Mouse (Mus musculus): ENCODE data around the gene BC005537. TPM values are rescaled to one million over a fixed set of nuclear protein-coding genes. Genes with fewer than 3 reads are reported as not detected.
"Not testable (repeated sequence)": the region's sequence is repeated elsewhere in the genome, so short reads cannot be mapped to it uniquely, and the experiment has no call there.

Gene BC005537
- total RNA-seq, 2 experiments from 2014 or later: 120 to 132 TPM

DNA sequence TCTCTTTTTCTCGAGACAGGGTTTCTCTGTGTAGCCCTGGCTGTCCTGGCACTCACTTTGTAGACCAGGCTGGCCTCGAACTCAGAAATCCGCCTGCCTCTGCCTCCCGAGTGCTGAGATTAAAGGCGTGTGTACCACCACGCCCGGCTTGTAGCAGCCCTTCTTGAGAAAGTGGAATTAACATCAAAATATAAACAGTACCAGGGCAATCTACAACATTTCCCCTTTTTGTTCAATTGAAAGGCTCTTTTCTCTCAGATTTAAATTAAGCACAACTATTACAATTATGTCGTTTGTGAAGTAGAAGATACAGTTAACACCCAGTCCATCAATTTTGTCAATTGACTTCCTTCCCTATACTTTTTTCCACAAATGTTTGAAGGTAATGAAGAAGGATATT is 36.3 kb downstream of the BC005537 start:
- DNase-seq (ENCODE audit: low spot score); intact Hi-C loops (cut with DNase I): not testable (repeated sequence)

DNA sequence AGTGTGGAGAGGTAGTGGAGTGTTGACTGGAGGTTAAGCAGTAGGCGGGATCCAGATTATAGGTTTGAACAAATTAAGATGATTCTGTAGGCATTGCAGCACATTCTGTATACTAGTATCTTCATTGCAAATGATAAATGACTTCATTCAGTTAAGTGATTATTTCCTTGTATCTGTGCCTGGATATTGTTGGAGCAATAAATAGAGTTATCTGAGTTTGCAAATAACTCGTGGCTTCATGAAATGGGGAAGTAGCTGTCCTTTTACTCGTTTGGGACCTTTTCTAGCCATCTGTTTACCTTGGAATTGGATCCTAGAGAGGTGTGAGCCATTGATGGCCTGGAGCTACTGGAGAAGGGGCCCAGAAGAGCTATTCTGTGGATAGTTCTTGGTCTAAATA is 38.4 kb downstream of the BC005537 start:
- intact Hi-C loops (cut with DNase I): no loop called here
- no peak for DNase-seq (ENCODE audit: low spot score)

DNA sequence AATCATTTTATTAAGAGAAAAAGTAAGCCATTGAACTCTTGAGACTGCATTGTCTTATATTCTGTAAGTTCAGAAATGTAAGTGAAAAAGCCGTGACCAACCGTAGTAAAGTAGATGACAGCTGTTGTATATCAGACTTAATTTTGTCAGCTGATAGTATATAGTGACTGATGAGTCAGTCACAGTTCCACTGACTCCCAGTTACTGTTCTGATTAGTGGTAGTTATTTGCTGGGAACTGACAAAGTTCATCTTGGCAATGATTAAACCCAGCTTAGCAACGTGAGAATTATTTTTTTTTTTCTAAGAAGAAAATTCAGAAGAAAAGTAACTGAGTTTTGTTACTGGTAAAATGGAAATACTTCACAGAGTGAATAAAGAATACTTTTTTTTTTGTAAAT is 40.2 kb downstream of the BC005537 start:
- intact Hi-C loops (cut with DNase I): no loop called here
- DNase-seq (ENCODE audit: low spot score): no peak

DNA sequence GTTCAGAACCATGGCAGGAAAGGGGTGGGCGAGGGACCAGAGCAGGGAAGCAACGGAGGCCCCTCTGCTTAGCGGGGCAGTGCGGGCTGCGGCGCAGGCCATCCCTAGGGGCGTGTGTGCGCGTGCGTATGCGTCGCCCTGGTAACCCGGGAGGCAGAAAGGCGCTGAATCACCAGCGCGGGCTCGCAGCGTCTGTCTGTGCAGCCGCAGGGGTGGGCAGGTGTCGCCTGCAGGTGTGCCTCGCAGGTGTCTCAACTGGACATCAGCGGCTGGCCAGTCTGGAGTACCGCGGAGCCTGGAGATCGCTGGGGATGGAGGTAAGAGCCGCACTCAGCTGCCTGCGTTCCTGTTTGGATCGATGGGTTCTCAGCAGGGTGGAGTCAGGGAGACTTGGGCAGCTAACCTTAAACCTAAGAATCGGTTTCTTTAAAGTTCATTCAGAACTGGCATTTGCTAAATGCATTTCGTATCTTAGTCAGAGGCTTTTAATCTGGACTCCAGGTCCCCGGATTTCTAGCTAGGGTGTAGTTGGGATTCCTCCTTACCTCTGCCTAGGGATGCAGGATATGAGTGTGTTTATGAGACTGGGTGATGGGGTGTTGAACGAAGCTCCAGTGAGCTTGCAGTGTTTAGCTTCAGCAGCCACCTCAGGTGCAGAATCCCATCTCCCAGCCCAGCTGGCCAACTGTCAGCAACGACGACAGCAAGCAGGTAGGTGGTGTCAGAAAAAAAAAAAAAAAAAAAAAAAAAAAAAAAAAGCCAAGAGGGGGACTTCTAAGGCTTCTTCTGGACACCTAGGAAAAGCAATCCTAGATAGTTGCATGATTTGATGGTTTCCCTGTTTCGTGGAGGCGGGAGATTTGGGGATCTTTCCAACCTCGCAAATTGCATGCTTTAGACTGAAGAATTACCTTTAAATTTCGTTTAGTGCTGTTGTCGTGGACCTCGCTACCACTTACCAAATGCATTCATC is 43.8 kb downstream of the BC005537 start, which contains the start of gene D130043K22Rik:
TSS of gene D130043K22Rik (plus strand) at position 153 of the 973 bp plus-strand sequence.
- intact Hi-C loops (cut with DNase I): no loop called here
- DNase-seq (ENCODE audit: low spot score): no peak

DNA sequence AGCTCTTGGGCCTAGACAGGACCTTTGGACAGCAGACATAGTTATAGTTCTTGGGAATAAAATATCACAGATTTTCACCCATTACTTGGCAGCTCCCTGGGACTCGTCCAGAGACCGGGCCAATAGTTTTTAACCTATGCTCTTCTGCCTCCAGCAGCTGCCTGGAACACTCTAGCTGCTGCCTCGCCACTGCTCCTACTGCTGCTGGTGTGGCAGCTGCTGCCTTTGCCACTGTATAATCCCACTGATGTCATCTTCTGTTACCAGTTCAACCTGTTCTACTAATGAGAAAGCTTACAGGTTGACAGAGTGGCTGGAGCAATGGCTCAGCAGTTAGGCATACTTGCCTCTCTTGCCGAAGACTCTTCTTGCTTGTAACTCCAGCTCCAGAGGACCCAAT is 47.9 kb downstream of the BC005537 start:
- intact Hi-C loops (cut with DNase I): no loop called here
- no peak for DNase-seq (ENCODE audit: low spot score)

DNA sequence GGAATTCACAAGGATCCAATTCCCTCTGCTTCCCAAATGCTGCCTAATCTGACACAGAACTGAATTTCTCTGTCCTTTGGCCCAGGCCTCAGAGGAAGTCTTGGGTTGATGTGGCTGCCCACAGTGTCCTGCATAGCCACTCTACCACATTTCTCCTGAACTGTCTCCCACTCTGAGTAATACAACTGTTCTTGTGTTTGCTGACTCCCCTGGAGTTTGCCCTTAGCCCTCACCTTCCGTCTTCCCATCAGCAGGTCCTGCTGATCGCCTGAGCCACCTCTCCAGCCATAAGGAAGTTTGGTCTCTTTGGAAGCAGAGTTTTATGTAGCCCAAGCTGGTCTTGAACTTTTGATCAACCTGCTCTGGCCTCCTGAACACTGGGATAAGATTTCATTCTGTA is 50.5 kb downstream of the BC005537 start:
- DNase-seq (ENCODE audit: low spot score): no peak
- intact Hi-C loops (cut with DNase I): no loop called here

DNA sequence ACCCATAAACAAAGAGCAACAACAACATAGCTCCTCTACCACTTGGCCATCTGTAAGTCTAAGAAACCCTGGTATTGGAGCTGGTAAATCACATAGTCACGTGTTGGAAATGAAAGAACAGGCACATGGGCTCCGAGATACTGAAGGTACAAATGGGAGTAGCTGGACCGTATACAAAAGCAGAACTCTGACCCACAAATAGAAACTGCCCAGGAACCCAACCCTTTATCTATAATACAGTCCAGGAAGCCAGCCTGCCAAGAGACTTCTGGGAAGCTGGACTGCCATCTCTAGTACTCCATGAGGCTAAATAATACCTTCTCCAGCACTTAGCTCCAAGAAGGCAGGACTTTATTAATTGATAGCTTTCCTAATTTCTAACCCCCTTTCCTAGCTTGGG is 51.1 kb downstream of the BC005537 start:
- intact Hi-C loops (cut with DNase I): no loop called here
- no peak for DNase-seq (ENCODE audit: low spot score)

DNA sequence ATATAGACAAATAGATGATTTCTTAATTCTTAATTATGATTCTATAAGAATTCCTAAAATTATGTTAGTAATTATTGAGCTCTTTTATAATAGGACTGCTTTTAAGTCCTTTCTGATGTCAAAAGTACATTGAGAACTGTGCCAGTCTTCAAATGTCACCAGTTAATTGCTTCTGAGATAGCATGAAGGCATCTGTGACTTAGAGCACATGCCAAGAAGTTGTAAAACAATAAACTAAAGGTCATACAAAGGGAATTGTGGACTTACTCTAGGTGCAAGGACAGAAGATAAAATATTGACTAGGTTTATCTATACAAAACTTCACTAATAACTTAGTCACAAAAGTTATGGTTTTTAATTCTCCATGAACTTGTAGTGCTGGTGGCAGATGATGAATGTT is 57.7 kb downstream of the BC005537 start:
- DNase-seq (ENCODE audit: low spot score): no peak
- intact Hi-C loops (cut with DNase I): loop anchor here (5.0 kb wide), 1 partner anchor 38 kb away; no protein-coding TSS in a partner anchor

DNA sequence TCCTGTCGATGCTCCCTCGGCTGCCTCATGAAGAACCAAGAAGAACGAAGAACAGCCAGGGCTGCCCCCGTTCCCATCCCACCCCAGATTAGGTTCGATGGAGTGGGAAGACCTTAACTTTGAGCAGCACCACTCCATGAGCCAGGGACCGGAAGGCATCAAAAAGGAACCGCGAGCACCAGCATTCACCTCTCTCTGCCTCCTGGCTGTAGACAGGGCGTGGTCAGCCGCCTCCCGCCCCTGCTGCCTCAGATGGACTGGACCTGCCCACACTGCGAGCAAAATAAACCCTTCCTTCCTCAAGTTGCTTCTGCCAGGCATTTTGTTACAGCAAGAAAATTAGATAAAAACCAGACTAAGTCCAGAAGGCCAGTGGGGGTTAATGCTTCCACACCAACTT is 59.6 kb downstream of the BC005537 start:
- DNase-seq (ENCODE audit: low spot score): no peak
- intact Hi-C loops (cut with DNase I): no loop called here

DNA sequence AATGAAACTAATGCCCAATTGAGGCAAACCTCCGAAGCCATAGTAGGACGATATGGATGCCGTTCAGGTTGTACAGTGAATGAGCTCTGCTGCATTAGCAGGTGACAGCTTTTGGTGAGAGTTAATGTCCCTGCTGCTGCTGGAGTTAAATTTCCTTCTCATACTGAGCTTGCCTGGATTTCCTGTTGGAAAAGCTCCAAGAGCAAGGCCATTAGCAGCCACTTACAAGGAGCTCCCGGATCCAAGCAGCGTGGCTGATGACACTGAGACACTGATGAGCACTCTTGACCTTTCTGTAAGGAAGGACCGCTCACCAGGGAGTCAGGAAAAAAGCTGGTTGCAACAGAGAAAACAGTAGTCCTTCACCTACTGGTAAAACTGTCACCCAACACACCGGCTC is 60.6 kb downstream of the BC005537 start:
- no peak for DNase-seq (ENCODE audit: low spot score)
- intact Hi-C loops (cut with DNase I): no loop called here

DNA sequence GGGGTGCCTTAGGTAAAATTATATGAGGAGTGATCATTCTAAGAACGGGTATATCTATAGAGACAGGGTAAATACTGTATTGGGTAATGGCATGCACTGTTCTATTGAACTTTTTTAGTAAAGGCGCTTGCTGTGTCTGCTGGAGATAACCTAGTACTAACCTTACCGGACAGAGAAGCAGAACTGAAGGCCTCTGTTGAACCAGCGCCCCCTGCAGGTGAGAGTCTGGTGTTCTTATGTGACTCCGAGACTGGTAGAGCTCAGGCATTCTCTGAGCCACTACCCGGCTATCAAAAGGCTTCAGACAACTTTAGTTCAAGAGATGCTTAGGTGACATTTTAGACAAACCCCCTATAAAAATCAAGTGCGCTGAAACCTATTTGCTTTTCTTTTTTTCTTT is 61.1 kb downstream of the BC005537 start:
- no peak for DNase-seq (ENCODE audit: low spot score)
- intact Hi-C loops (cut with DNase I): no loop called here

Other genes with a start within 250 kb of the BC005537 start
- gene Ripor2, start 219.5 kb upstream of the BC005537 start, total RNA-seq (2021): 1 to 10 TPM; 5.3 to 7.2 TPM
- gene Armh2, start 60.4 kb upstream of the BC005537 start, total RNA-seq (2021): not detected
- 10 to 100 TPM; 38.7 to 42.9 TPM for gene Gmnn, start 39.7 kb upstream of the BC005537 start, total RNA-seq (2021)
- 100 to 1,000 TPM; 422 to 431 TPM for gene Acot13, start 29.9 kb downstream of the BC005537 start, total RNA-seq (2021)
- 10 to 100 TPM; 12.9 to 15.5 TPM for gene Tdp2, start 30.0 kb downstream of the BC005537 start, total RNA-seq (2021)
- gene D130043K22Rik, start 43.5 kb downstream of the BC005537 start, total RNA-seq (2021): not detected
- 10 to 100 TPM; 24.4 to 25.6 TPM for gene Aldh5a1, start 136.0 kb downstream of the BC005537 start, total RNA-seq (2021)
- gene Gpld1, start 141.5 kb downstream of the BC005537 start, total RNA-seq (2021): 1 to 10 TPM; 1.4 to 1.8 TPM
- gene Mrs2, start 218.7 kb downstream of the BC005537 start, total RNA-seq (2021): 10 to 100 TPM; 46.9 to 56.4 TPM

Data from heart, postnatal 25 days (tissue).